Mouse (Mus musculus): ENCODE measurements around the gene Rhebl1.

DNA sequence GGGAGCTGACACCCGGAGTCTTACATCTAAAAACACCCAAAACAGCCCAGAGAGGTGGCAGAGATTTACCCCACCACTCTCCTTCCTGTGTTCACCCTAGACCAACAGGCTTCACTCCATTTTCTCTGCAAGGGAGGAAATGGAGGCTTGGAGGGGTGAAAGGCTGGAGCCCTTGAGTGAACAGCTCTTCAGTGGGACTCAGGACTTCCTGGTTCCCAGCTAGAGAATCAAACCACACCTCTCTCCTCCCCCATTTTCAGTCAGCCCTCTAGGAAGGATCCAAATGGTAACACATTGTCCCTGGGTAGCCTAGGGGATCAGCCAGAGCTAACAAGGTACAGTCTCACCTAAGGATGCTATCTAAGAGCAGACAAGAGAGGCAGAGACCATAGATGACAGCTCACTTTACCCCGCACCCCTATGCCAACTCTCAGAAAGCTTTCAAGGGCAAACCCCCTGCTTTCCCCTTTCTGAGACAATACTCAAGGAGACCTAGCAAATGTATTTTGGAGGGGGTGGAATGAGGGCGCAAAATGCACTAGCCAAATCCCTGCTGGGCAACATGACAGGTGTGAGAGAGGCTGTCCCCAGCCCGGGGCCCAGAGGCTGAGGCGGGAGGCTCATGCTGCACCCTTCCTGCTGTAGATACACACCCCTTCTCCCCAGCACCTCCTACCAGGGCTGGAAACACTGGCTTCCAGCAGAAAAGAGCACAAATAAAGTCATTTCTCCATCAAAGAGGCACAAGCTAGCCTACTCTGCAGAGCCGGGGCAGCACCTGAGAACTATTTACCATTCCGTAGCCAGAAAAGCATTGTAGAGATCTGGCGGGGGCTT, 24.8 kb downstream of the Rhebl1 start:
- TF ChIP-seq POLR2A (IDR thresholded peaks at IDR 0.05; ENCODE audit: control insufficient read depth, low read depth, low read length), result no peak
- no peak for TF ChIP-seq CTCF (IDR thresholded peaks at IDR 0.05; ENCODE audit: control insufficient read depth, insufficient read depth, insufficient replicate concordance, low read depth, low read length)
